Mouse (Mus musculus) left cerebral cortex, postnatal 14 days (tissue): ENCODE measurements around the gene Ppp4r1. TPM values are rescaled to one million over a fixed set of nuclear protein-coding genes. Genes with fewer than 3 reads are reported as not detected.

ENCODE experiments used
- DNase-seq, 2 experiments: peaks; one replicate each; pipeline ENCODE4 v3.0.0; 2021 to 2022; ENCODE audit warnings: low spot score in 2 of 2, mixed read lengths in 1 of 2
- intact Hi-C: fragments of 180-260 bp; cut with DNase I; formaldehyde crosslinking; loops from one replicate; pipeline ENCODE4 v1.15.1; 2025
- total RNA-seq, 2 experiments: library from RNA; stranded (reverse); gene quantifications; 2 replicates each; pipeline ENCODE4 v1.2.3; 2021

The Ppp4r1 gene
- total RNA-seq, 2 experiments from 2014 or later = 45.8 to 58.0 TPM

DNA sequence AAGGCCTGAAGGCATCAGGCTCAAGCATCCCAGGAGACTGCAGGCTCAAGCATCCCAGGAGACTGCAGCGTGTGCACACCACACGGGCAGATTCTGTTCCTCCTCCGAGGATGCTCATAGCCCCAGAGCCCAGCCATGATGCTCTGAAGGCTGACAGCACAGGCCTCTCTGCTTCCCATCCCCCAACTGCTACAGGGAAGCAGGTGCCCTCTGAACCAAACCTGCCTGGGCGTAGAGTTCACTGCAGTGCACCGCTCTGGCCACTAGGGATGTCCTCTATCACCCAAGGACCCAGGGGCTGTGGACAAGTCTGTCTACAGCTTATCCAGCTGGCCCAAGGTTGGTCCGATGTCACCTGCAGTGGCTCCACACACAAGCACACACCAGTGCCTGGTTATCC is 90.3 kb downstream of the Ppp4r1 start:
- intact Hi-C loops = loop anchor here (5.0 kb wide), 1 partner anchor 80 kb away; the partner anchor contains the start of gene Twsg1
- peak in 1 of 2 experiments; percentile 21 for DNase-seq

GRCm38 (mm10) chr17:65873156-65873555 is 90.8 kb downstream of the Ppp4r1 start:
- DNase-seq = no peak
- intact Hi-C loops = loop anchor here (5.0 kb wide), 1 partner anchor 79 kb away; the partner anchor contains the start of gene Twsg1

DNA sequence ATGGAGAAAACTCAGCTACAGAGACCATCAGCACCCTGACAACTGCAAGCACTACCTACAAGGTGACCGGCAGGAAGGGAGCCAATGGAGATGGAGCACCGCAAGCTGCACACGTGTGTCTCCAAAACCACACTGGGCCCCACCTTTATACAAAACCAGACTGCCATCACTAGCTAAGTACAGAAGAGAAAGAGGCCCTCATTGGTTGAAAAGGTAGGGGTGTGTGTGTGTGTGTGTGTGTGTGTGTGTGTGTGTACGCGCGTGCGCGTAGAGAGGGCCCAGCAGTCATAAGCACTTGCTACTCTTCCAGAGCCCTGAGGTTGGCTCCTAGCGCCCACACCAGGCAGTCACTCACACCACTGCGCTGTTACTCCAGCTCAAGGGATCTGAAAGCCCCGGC is 91.5 kb downstream of the Ppp4r1 start:
- intact Hi-C loops = loop anchor here (5.0 kb wide), 1 partner anchor 78 kb away; the partner anchor contains the start of gene Twsg1
- DNase-seq = no peak

- DNase-seq = no peak
- intact Hi-C loops = no loop called here
Measured at GRCm38 (mm10) chr17:65877026-65877425, 94.7 kb downstream of the Ppp4r1 start.

- DNase-seq = peak in 1 of 2 experiments; percentile 43
- intact Hi-C loops = no loop called here
Measured at GRCm38 (mm10) chr17:65884061-65884669, 101.8 kb downstream of the Ppp4r1 start.

- intact Hi-C loops = no loop called here
- DNase-seq = peak; percentile 99 to 100
Measured at GRCm38 (mm10) chr17:65884691-65885397, 102.5 kb downstream of the Ppp4r1 start.

DNA sequence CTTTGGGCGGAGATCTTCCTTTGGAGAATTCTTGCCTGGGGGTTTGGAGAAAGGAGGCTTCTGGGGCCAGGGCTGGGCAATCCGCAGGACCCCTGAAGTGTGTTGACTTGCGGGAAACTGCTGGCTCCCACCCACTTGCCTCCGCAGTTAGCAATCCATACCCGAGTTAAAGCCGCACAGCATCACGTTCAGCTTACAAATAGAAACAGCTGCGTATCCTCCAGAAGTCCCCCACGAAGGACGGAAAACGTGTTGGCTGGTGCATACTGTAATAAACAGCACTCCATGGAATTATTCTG is 103.0 kb downstream of the Ppp4r1 start:
- intact Hi-C loops = no loop called here
- DNase-seq = peak in 1 of 2 experiments; percentile 51

DNA sequence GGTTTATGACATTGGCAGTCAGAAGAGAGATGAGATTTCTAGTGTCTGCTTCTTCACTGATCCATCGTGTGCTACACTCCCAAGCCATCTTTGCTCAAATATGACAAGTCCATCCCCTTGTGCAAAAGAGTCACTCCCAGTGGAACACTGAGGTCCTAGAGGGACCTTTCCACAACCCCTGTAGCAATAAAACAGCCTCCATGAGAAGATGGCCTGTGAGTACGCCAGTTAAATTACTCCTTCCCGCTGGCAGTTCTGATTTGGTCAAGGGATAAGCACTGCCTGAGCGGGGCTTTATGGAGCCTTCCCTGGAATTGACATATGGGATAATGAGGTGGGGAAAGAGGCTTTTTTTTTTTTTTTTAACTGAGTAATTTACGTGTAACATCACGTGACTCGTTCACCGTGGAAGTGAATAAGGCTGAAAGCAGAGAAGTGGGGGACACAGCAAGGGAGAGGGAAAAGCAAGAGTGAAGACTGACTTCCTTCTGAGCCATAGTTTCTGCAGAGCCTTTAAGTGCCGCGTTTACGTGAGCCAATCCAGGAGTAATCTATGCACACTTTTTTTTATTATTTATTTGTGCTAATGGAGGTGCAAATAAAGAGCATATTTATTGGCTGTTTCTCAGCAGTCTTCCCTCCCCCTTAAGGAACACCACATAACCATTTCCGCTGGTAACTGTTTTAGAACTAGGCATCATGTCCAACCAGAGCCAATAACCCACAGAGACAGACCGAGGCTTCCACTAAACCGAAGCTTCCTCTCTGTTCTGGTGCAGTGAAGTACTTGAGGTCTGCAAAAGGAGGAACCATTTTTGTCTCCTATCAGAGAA is 103.5 kb downstream of the Ppp4r1 start, which contains the start of gene Ralbp1:
TSS of gene Ralbp1 (minus strand) at position 102 of the 833 bp plus-strand sequence.
- intact Hi-C loops = no loop called here
- peak; percentile 51 to 57 for DNase-seq

DNA sequence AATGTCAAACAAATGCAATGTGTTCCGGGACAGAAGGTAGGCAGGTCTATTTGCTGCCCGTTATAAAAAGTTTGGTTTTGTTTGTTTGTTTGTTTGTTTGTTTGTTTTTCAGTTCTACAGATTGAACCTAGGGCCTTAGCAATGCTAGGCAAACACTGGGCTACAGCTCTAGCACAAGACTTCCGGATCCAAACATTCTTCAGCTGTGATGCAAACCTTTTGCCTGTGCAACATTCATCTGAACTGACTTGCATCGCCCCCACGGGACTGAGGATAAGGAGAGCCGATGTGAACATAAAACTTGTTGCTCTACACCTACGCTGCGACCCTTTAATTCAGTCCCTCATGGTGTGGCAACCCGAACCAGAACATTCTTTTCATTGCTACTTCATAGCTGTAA is 104.2 kb downstream of the Ppp4r1 start:
- intact Hi-C loops = no loop called here

GRCm38 (mm10) chr17:65889476-65889875 is 107.1 kb downstream of the Ppp4r1 start:
- DNase-seq = no peak
- intact Hi-C loops = no loop called here

More for the DNA sequence above, 104.2 kb downstream of the Ppp4r1 start:
- no peak for DNase-seq

Other genes with a start within 250 kb of the Ppp4r1 start
- gene Tmem232, start 241.8 kb upstream of the Ppp4r1 start, total RNA-seq = 1 to 10 TPM; 1.5 to 1.9 TPM
- gene Vapa, start 169.0 kb upstream of the Ppp4r1 start, total RNA-seq = 100 to 1,000 TPM; 169 to 181 TPM
- gene Txndc2, start 140.4 kb upstream of the Ppp4r1 start, total RNA-seq = under 1 TPM in 1 of 2 experiments, not detected in 1; 0.25 TPM
- gene Rab31, start 9.8 kb upstream of the Ppp4r1 start, total RNA-seq = 10 to 100 TPM; 76.0 to 87.4 TPM
- 10 to 100 TPM; 43.4 to 47.2 TPM for gene Ralbp1, start 103.2 kb downstream of the Ppp4r1 start, total RNA-seq
- 10 to 100 TPM; 21.9 to 25.6 TPM for gene Twsg1, start 168.7 kb downstream of the Ppp4r1 start, total RNA-seq